Mouse (Mus musculus) testis, adult 2 months (tissue): Measurements from ENCODE around the gene Mphosph9.

Experiments used
- CTCF ChIP-seq: fragments of 200-500 bp; IDR thresholded peaks from 2 replicates; pipeline ENCODE4 v1.5.1; 2012; ENCODE audit warnings: low read depth, mild to moderate bottlenecking, inconsistent platforms, low read length, moderate library complexity; ENCODE audit not compliant: control insufficient read depth, insufficient read depth, insufficient replicate concordance
- POLR2A ChIP-seq: fragments of 200-500 bp; IDR thresholded peaks from 2 replicates; pipeline ENCODE4 v1.6.1; 2012; ENCODE audit warnings: low read depth, mild to moderate bottlenecking, inconsistent platforms, low read length, moderate library complexity; ENCODE audit not compliant: control insufficient read depth

DNA sequence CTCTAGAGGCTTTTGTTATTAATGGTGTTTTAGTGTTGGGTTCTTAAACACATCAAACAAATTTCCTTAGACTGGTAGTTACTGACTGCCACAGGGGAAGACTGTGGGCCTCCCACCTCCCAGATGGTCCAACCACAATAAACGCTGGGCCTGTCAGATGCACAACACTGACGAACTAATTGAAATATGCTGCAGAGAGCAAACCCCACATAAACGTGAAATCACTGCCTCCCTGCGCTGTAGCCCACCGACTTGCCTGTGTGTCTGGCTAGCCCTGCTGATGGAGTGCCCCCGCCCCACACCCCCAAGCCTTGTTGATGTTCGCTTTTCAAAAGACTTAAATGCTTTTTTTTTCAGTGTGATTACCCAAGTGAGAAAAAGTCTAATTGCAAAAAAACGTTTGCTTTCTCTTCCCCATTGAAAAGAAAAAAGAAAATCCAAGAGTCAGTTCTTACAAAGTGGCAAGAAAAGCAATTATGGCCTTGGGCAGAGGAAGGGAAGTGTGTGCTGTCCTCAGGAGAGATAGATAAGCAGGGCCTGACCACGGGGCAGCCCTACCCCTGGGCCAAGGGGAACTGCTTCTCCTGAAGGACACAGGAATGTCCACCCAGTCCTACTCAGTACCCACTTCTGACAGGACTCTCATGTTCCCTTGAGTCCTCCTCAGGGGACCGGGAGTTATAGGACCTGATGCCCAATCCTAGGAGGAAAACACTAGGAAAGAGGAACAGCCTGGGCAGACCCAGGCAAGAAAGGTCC, 85.9 kb downstream of the Mphosph9 start:
- TF ChIP-seq CTCF (no peak), POLR2A (no peak)
